Mouse (Mus musculus) WW6 (cell line): Measurements from ENCODE around the gene A730061H03Rik.

Experiments used
- DNase-seq: peaks from one replicate; pipeline ENCODE4 v3.0.0-alpha.2; 2013; ENCODE audit warnings: low read depth, low spot score

A730061H03Rik gene

GRCm38 (mm10) chr14:55560202-55561073 lies at the start of gene A730061H03Rik:
Gene A730061H03Rik, minus strand, starts transcription at chr14:55560406.
- peak; percentile 98 for DNase-seq

GRCm38 (mm10) chr14:55608339-55608738 lies 48.1 kb upstream of the A730061H03Rik start:
- no peak for DNase-seq

GRCm38 (mm10) chr14:55605743-55606459 lies 45.7 kb upstream of the A730061H03Rik start:
- DNase-seq: no peak

GRCm38 (mm10) chr14:55604823-55605222 lies 44.6 kb upstream of the A730061H03Rik start:
- no peak for DNase-seq

- DNase-seq: peak; percentile 92
Measured at GRCm38 (mm10) chr14:55603633-55604576, 43.7 kb upstream of the A730061H03Rik start.

- no peak for DNase-seq
Measured at GRCm38 (mm10) chr14:55603271-55603632, 43.0 kb upstream of the A730061H03Rik start, which contains the start of gene Irf9. Gene Irf9, plus strand, starts transcription at chr14:55603571.

DNA sequence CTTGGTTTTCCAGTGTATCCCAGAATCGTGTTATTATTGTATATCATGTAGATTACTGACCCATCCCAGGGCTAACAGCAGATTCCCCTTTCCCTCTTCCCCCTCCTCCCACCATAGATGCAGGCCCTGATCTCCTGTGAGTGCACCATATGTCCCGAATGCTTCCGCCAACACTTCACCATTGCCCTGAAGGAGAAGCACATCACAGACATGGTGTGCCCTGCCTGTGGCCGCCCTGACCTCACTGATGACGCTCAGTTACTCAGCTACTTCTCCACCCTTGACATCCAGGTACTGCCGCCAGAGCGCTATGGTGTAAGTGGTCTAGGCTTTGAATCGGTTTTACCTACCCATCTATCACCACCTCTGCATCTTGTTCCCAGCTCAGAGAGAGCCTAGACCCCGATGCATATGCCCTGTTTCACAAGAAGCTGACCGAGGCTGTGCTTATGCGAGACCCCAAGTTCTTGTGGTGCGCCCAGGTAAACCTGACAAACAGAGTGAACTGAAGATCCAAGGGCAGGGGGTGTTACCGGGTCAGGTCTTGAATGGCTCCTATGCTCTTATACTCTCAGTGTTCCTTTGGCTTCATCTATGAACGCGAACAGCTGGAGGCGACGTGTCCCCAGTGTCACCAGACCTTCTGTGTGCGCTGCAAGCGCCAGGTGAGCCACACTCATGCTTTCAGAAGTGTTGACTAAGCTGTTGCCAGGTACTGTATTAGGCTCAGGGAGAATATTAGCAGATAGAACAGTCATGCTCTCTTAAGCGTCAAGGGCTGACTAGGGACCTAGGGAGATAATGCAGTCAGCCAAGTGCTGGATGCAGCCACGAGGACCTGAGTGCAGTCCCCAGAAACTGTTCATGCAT lies 38.5 kb upstream of the A730061H03Rik start:
- no peak for DNase-seq

DNA sequence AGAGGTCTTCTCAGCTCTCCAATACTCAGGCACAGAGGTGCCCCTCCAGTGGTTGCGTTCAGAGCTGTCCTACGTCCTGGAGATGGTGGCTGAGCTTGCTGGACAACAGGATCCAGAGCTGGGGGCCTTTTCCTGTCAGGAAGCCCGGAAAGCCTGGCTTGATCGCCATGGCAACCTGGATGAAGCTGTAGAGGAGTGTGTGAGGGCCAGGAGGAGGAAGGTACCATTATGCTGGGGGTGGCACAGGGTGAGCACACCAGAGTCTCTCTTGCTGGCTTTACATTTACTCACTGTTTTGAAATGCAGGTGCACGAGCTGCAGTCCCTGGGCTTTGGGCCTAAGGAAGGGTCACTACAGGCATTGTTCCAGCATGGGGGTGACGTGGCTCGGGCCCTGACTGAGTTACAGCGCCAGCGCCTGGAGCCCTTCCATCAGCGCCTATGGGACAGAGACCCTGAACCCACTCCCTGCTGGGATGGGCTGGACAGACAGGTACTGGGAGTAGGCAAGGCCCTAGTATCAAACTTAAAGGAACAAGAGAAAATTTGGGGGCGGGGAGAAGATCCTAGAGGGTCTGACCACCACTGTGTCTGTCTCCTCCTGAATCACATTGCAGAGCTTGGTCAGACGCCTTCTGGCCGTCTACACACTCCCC lies 36.0 kb upstream of the A730061H03Rik start:
- DNase-seq: no peak

GRCm38 (mm10) chr14:55592226-55592625 lies 32.0 kb upstream of the A730061H03Rik start:
- no peak for DNase-seq

- peak; percentile 89 for DNase-seq
Measured at GRCm38 (mm10) chr14:55591331-55591891, 31.2 kb upstream of the A730061H03Rik start, which contains the start of gene Rnf31. Gene Rnf31, plus strand, starts transcription at chr14:55591708.

GRCm38 (mm10) chr14:55590748-55591330 lies 30.6 kb upstream of the A730061H03Rik start, which contains the start of gene Psme2:
Gene Psme2, minus strand, starts transcription at chr14:55591113.
- peak; percentile 89 for DNase-seq

DNA sequence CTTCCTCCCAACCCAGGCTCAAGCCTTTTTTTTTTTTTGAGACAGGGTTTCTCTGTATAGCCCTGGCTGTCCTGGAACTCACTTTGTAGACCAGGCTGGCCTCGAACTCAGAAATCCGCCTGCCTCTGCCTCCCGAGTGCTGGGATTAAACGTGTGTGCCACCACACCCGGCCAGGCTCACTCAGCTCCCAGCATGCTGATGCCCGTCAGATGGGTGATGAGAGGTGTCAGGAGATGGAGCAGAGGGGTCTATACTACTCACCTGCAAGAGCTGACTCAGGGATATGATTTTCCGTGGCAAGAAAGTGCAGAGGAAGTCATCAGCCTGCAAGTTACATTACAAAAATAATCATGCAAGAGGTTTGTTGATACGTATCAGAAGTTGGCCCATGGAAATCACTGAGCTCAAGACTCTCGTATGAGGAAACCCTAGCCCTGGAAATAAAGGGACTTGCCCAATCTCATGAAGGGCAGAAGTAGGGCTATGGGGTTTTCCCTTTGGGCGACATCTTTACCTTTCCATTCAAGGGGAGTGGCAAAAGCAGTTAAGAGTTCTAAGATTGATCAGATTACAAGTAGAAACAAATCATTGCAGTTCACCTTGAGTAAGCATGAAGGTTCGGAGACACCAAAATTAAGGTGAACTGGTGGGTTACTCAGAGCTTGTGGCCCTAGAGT lies 29.7 kb upstream of the A730061H03Rik start:
- no peak for DNase-seq

GRCm38 (mm10) chr14:55589271-55589670 lies 29.1 kb upstream of the A730061H03Rik start:
- no peak for DNase-seq

DNA sequence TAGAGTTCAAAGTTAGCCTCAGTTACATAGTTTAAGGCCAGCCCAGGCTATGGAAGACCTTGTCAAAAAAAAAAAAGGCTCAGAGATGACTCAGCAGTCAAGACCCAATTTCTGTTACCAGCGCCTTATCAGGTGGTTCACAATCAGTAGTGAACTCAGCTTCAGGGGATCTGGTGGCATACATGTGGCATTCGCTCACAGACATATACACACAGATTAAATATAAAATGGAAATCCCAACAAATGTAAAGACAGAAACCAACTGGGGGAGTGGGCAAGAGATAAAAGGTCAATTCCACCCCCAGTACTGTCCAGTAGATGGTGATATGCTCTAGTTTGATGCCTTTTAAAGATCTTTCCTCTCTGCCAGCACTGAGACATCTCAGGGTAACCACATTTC lies 25.9 kb upstream of the A730061H03Rik start:
- DNase-seq: no peak

GRCm38 (mm10) chr14:55585566-55585960 lies 25.4 kb upstream of the A730061H03Rik start:
- no peak for DNase-seq

- DNase-seq: no peak
Measured at GRCm38 (mm10) chr14:55584702-55585565, 24.7 kb upstream of the A730061H03Rik start, which contains the start of gene Emc9. Gene Emc9, minus strand, starts transcription at chr14:55585302.

DNA sequence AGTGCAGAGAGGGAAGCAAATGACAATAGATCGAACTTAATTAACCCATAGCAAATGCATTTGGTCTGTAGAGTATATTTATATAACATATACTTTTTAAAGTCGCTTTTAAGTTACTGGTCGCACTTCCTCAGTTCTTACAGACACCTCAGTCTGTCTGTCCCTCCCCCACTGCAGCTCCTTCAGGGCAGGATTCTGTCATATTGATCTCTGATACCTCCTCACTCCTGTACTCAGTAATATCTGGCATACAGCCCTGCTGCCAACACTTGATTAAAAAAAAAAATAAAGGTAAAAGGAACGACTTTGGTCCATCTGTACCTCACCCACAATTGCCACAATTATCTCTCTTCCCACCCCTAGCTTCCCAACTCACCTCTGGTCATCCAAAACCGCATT lies 24.1 kb upstream of the A730061H03Rik start:
- no peak for DNase-seq
